Mouse (Mus musculus): ENCODE results near the gene Cdh24. TPM values are rescaled to one million over a fixed set of nuclear protein-coding genes. Genes with fewer than 3 reads are reported as not detected.
A peak's percentile ranks its signal among the peaks of the same experiment; 100 is the strongest.

Cdh24 gene
- total and polyA plus RNA-seq, 3 experiments, result 0.66 to 4.4 (median 1.7) TPM

DNA sequence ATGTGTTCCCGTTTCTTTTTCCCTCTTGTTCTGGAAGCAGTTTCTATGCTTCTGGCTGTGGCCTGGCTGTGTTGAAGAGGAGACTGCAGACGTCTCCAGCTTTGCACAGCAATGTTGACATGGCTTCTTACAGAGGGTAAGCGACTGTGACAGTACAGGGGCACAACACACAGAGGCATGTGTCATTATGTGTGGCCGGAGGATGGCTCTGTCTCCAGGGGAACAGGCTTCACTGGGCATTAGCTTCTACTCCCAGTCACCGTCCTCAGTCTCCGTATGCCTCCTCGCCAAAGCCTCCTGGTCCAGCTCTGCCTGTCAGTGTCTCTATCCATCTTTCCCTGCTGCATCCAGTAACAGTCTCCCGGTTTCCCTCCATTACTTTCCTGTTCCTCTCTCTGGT, 33.9 kb downstream of the Cdh24 start:
- DNase-seq, result no peak

DNA sequence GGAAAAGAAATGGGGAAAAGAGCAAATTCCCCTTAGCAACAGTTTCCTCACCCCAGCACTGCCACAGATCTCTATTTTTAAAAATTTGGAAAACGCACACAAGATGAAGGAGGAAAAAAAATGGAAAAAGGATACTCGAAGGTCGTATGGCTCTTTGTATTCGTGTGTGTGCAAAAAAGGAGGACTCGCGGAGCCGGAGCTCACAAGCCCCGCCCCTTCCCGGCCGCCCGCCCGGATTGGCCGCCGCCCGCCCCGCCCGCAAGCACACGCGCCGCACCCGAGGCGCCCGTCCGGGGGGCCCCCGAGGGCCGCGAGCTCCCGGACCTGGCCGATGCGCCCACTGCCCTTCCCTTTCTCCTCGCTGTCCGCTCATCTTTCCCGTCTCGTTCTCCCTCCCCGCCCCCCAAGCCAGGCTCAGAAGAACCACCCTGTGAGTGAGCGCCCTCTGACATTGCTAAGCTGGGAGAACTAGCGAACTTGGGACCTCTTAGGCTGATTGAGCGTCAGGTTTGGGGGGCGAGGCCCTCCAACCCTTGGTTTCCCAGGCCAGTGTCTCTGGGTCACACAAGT, 35.3 kb downstream of the Cdh24 start, which contains the start of gene 4931414P19Rik:
TSS of gene 4931414P19Rik (minus strand) at position 242 of the 570 bp plus-strand sequence.
- peak; percentile 91 for DNase-seq

DNA sequence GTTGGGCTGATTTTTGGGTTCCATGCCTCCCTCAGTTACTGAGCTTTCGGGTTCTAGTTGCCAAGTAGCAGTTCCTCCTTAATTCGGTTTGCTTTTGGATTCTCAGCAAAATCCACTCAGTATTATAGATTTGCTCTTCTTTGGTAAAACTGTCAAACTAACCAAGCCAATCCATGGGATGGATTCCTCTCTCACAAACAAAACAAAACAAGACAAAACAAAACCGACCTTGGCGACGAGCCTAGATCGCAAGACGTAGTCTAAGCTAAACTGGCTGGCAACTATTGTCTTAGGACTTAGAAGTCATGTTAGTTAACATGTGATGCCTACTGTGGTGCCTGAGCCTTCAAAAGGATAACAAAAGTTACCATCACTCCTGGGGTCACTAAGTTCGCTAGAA, 37.5 kb downstream of the Cdh24 start:
- DNase-seq, result no peak

DNA sequence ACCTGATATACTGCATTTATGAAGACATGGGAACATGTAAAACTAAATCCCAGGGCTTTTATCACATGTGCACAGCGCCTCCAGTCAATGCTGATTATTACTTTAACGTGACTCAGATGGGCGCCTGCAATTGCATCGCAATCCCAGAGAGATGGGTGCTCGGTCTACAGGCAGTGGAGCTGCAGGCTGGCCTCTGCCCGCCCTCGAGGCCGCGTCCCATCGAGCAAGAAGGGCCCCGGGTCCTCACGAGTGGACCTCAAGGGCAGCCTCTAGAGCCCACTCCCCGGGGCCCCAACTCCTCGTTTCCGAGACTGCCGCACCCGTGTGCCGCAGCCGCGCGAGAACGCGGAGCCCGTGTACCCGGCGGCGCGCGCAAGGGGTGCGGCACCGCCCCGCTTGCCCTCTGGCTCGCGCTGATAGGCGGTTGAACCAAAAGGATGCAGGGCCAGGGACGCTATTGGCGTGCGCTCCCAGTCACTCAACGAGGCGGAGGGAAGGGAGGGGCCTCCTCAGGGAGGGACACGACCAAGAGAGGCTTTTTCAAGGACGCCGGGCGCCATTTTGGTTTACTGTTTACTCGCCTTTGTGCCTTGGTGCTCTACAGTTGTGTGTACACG, 38.0 kb downstream of the Cdh24 start:
- peak; percentile 97 for DNase-seq

DNA sequence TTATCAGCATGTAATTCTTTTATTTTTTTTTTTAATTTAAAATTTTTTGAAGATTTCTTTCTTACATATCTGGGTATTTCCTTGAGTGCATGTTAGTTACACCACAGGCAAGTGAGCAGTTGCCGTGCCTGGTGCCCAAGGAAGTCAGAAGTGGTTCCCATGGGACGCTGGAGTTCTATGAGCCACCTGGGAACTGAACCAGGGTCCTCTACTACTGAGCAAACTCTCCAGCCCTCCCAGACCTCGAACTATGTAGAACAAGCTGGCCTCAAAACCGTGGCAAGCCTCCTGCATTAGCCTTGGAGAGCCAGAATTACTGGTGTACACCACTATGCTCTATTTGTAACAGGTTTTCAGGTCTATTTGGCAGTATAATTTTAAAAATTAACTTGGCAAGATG, 38.6 kb downstream of the Cdh24 start:
- no peak for DNase-seq

DNA sequence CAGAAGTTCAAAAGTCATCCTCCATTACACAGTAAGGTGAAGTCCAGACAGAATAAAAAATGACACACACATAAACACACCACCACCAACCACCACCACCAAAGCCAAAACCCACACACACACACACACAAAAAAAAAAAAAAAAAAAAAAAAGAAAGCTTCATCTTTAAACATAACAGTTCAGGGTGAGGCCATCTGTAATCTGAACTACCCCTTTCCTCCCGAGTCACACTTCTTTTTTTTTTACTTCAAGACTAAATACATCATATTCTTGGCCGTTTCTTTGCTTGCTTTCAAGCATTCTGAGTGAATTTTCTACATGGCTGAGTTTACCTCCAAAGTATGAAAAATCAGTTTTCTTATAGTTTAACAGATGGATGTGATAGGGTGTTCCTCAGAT, 39.6 kb downstream of the Cdh24 start:
- DNase-seq, result no peak

DNA sequence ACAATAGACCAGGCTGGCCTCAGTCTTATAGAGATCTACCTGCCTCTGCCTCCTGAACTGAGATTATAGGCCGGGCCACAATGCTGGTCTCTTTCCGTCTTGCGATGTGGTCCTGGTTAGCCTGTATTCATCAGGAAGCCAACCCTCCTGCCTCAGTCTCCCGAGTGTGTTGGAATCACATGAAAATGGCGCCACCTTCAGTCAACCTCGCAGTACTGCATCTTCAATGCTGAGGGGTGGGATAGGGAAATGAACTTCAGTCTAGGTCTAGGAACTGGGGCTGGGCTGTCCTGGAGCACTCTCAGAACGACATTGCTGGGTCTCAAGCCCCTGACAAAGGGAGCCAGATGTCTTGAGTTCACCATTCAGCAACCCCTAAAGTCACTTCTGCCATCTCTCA, 44.1 kb downstream of the Cdh24 start:
- DNase-seq, result no peak

DNA sequence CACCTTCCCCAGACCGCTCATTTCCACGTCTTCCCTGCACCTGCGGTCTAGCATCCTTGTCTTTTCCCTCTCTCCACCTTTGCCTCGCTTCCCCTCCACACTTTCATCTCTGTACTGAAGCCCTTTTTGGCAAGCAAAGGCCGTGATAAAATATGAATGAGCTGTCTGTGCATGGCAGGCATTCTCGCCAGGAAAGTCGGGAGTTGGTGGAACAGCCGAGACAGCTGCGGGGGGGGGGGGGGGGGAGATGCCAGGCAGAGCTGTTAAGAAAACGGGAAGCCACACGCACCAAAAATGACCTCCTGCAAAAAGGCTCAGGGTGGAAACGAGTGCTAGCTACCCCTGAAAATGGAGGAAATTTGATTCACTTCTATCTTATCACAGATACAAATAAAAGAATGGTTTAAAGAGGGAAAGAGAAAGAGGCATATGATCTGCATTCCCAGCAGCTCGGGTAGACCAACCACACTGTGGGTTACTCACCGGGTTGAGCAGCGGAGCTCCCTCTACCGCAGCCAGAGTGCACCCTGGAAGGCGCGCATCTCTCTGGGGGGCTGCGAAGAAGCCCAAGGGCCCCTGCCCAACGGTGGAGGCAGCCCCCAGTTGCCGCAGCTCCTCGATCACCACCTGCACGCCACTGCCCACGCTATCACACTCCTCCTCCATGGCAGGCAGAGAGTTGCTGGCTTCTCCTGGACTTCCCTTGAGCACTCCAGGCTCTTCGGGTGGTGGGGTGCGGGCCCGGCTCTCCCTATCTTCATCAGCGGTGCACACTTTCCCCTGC, 46.3 kb downstream of the Cdh24 start:
- no peak for DNase-seq

DNA sequence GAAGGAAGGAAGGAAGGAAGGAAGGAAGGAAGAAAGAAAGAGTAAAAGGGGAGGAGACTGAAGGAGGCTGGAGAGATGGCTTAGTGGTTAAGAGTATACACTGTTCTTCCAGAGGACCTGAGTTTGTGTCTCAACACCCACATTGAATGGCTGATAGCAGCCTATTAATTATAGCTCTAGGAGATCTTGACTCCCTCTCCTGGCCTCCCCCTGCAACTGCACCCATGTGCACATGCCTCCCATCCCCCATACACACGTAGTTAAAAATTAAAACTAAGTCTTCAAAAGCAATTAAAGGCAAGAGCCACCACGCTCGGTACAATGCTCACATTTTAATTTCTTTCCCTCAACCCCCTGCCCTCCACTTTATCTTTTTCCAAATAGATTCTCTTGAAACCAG, 47.1 kb downstream of the Cdh24 start:
- no peak for DNase-seq

DNA sequence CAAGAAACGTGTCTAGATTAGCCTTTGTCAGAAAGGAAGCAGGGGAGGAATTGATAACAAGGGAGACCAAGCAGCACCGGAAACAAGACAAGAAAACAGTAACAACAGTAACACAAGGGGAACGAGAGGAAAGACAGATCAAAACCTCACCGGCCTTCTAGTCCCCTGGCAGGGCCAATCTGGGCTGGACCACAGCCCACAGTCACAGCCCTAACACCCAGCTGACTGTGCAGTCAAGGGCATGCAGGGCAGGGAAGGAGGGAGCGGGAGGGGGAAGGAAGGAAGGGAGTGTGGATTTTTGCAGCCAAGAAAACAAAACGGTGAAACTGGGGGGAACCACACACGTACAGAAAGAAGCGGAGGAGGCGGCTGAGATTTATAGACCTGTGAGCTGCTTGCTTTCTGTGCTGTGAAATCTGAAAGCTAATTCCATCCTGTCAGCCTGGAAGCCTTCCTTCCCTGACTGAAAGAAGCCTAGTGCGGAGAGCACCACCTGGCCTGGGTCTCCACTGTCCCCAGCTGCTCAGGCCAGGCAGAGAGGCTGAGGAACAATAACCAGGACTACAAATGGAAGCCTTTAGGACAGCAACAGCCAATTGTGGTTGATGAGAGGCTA, 48.7 kb downstream of the Cdh24 start:
- peak; percentile 80 for DNase-seq

DNA sequence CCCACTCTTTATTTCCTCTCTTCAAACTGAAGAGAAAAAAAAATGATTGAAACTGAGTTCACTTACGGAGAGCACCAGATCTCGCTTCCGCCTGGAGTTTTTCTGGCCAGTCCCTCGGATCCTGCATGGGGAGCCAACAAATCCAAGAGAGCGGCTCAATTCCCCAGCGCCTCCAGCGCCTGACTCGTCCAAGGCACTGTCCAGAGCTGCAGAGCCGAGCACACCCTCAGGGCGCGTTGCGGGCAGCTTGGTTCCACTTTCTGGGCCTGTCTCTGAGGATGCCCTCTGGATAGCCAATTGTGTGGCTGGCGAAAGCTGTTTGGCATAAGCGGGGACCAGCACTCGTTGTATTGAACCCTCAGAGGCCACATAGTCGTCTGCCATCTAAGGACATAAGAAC, 50.1 kb downstream of the Cdh24 start:
- DNase-seq, result no peak

DNA sequence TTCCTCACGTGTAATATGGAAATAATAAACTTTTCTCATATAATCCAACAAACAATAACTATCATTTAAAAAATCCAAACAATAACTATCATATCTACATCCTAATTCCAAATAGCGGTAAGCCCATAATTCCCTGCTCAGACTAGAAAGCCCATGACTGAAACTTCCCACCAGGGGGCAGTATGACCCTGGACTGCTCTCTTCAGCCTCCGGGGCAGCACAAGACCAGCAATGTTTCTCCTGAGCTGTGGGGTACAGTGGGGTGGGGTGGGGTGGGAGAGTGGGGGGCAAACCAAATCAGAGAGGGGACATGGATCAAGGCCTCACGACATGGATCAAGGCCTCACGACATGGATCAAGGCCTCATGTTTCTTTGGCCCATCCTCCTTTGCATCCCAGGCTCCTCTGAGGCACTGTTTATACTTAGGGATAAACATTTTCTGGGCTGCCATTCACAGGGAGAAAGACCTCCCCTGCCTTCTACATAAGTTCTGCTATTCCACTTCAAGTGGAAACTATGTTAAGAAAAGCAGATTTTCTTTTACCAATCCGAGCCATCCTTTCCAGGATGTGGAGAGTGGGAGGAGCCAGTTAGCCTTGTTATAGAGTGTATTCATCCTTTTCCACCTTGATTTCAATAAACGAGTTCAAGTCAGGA, 57.4 kb downstream of the Cdh24 start:
- DNase-seq, result peak; percentile 70

DNA sequence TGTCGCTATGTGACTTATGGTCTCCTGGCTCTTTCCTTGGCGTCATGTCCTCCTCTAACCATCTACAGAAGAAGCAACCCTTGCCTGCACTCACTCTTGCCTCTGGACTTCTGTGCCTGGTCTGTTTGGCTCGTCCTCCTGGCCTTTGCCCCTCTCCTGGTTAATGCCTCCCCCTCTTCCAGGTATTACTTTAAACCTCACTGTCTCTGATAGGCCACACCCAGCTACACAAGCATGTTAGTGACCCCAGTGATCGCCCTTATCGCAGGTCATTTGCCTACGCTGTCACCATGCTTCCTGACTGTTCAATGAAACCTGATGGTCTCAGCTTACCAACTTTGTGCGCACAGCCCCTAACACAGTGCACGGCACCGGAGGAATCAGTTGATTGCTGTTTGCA, 58.6 kb downstream of the Cdh24 start:
- no peak for DNase-seq

Small RNAs within 50 kb of the gene (microRNA-seq; reads per million reads assigned to microRNA genes)
- 0 reads per million in 2 experiments for gene Mir686
- 0 reads per million in 2 experiments for gene Mir6948

Other genes starting within 250 kb of the Cdh24 start
- gene Slc7a7, start 223.6 kb downstream of the Cdh24 start, total RNA-seq (2021), result 1 to 10 TPM; 2.8 to 3.9 TPM
- gene Slc7a7, start 223.6 kb downstream of the Cdh24 start, polyA plus RNA-seq (2012; rRNA removed), result 3.7 and 4.2 TPM in 2 replicates
- gene Mrpl52, start 214.5 kb downstream of the Cdh24 start, total RNA-seq (2021), result 100 to 1,000 TPM; 162 to 202 TPM
- 2,091 and 3,081 TPM in 2 replicates for gene Mrpl52, start 214.5 kb downstream of the Cdh24 start, polyA plus RNA-seq (2012; rRNA removed)
- 10 to 100 TPM; 36.2 to 39.9 TPM for gene Mmp14, start 209.8 kb downstream of the Cdh24 start, total RNA-seq (2021)
- gene Mmp14, start 209.8 kb downstream of the Cdh24 start, polyA plus RNA-seq (2012; rRNA removed), result 173 and 192 TPM in 2 replicates
- gene Lrp10, start 177.2 kb downstream of the Cdh24 start, total RNA-seq (2021), result 100 to 1,000 TPM; 116 to 139 TPM
- 262 and 276 TPM in 2 replicates for gene Lrp10, start 177.2 kb downstream of the Cdh24 start, polyA plus RNA-seq (2012; rRNA removed)
- gene Rem2, start 165.3 kb downstream of the Cdh24 start, total RNA-seq (2021), result under 1 TPM; 0.29 to 0.45 TPM
- 0.40 and 0.49 TPM in 2 replicates for gene Rem2, start 165.3 kb downstream of the Cdh24 start, polyA plus RNA-seq (2012; rRNA removed)
- 10 to 100 TPM; 45.2 to 47.4 TPM for gene Prmt5, start 123.8 kb downstream of the Cdh24 start, total RNA-seq (2021)
- gene Prmt5, start 123.8 kb downstream of the Cdh24 start, polyA plus RNA-seq (2012; rRNA removed), result 39.1 and 44.3 TPM in 2 replicates
- gene Haus4, start 86.7 kb downstream of the Cdh24 start, total RNA-seq (2021), result 10 to 100 TPM; 13.9 to 26.6 TPM
- gene Haus4, start 86.7 kb downstream of the Cdh24 start, polyA plus RNA-seq (2012; rRNA removed), result 20.4 and 21.0 TPM in 2 replicates
- 10 to 100 TPM; 14.4 to 30.3 TPM for gene Ajuba, start 63.8 kb downstream of the Cdh24 start, total RNA-seq (2021)
- gene Ajuba, start 63.8 kb downstream of the Cdh24 start, polyA plus RNA-seq (2012; rRNA removed), result 47.0 and 56.9 TPM in 2 replicates
- gene 4931414P19Rik, start 35.4 kb downstream of the Cdh24 start, total RNA-seq (2021), result 1 to 10 TPM; 2.9 to 8.2 TPM
- gene 4931414P19Rik, start 35.4 kb downstream of the Cdh24 start, polyA plus RNA-seq (2012; rRNA removed), result 7.4 and 9.6 TPM in 2 replicates
- gene Psmb5, start 23.3 kb downstream of the Cdh24 start, total RNA-seq (2021), result 100 to 1,000 TPM; 317 to 332 TPM
- 267 and 322 TPM in 2 replicates for gene Psmb5, start 23.3 kb downstream of the Cdh24 start, polyA plus RNA-seq (2012; rRNA removed)
- gene Psmb11, start 19.9 kb downstream of the Cdh24 start, total RNA-seq (2021), result not detected
- gene Psmb11, start 19.9 kb downstream of the Cdh24 start, polyA plus RNA-seq (2012; rRNA removed), result not detected in 2 replicates
- not detected for gene Gm17606, start 412 bp downstream of the Cdh24 start, total RNA-seq (2021)
- not detected in 2 replicates for gene Gm17606, start 412 bp downstream of the Cdh24 start, polyA plus RNA-seq (2012; rRNA removed)
- gene 1700123O20Rik, start 44.9 kb upstream of the Cdh24 start, total RNA-seq (2021), result 10 to 100 TPM; 39.8 to 41.7 TPM
- 52.7 and 81.0 TPM in 2 replicates for gene 1700123O20Rik, start 44.9 kb upstream of the Cdh24 start, polyA plus RNA-seq (2012; rRNA removed)
- gene Acin1, start 45.6 kb upstream of the Cdh24 start, total RNA-seq (2021), result 100 to 1,000 TPM; 120 to 177 TPM
- 93.0 and 109 TPM in 2 replicates for gene Acin1, start 45.6 kb upstream of the Cdh24 start, polyA plus RNA-seq (2012; rRNA removed)
- not detected for gene Gm29776, start 57.5 kb upstream of the Cdh24 start, total RNA-seq (2021)
- 0.07 and 0.08 TPM in 2 replicates for gene Gm29776, start 57.5 kb upstream of the Cdh24 start, polyA plus RNA-seq (2012; rRNA removed)
- not detected for gene Cebpe, start 70.8 kb upstream of the Cdh24 start, total RNA-seq (2021)
- 0.18 and 0.52 TPM in 2 replicates for gene Cebpe, start 70.8 kb upstream of the Cdh24 start, polyA plus RNA-seq (2012; rRNA removed)
- gene Slc7a8, start 140.6 kb upstream of the Cdh24 start, total RNA-seq (2021), result 10 to 100 TPM; 24.7 to 74.6 TPM
- gene Slc7a8, start 140.6 kb upstream of the Cdh24 start, polyA plus RNA-seq (2012; rRNA removed), result 31.9 and 52.9 TPM in 2 replicates
- gene Rnf212b, start 172.8 kb upstream of the Cdh24 start, total RNA-seq (2021), result 1 to 10 TPM in 1 of 2 experiments, under 1 TPM in 1; 0.35 to 1.5 TPM
- 0.22 and 0.24 TPM in 2 replicates for gene Rnf212b, start 172.8 kb upstream of the Cdh24 start, polyA plus RNA-seq (2012; rRNA removed)
- gene Homez, start 229.6 kb upstream of the Cdh24 start, total RNA-seq (2021), result 10 to 100 TPM; 12.1 to 18.8 TPM
- 3.5 and 4.1 TPM in 2 replicates for gene Homez, start 229.6 kb upstream of the Cdh24 start, polyA plus RNA-seq (2012; rRNA removed)
- 10 to 100 TPM; 13.0 to 19.6 TPM for gene Ppp1r3e, start 236.2 kb upstream of the Cdh24 start, total RNA-seq (2021)
- gene Ppp1r3e, start 236.2 kb upstream of the Cdh24 start, polyA plus RNA-seq (2012; rRNA removed), result 41.8 and 45.9 TPM in 2 replicates
- 10 to 100 TPM; 42.6 to 57.7 TPM for gene Bcl2l2, start 242.0 kb upstream of the Cdh24 start, total RNA-seq (2021)
- gene Bcl2l2, start 242.0 kb upstream of the Cdh24 start, polyA plus RNA-seq (2012; rRNA removed), result 43.3 and 45.1 TPM in 2 replicates
- gene Gm20521, start 242.1 kb upstream of the Cdh24 start, total RNA-seq (2021), result 1 to 10 TPM in 1 of 2 experiments, not detected in 1; 7.1 TPM
- gene Gm20521, start 242.1 kb upstream of the Cdh24 start, polyA plus RNA-seq (2012; rRNA removed), result 37.6 and 42.4 TPM in 2 replicates